Mouse (Mus musculus) spleen, adult 12 weeks (tissue): ENCODE data around the gene Slc16a13.

ENCODE experiments used
- DNase-seq: peaks from one replicate; pipeline ENCODE4 v3.0.0; 2022; ENCODE audit warnings: low spot score

Slc16a13 gene

DNA sequence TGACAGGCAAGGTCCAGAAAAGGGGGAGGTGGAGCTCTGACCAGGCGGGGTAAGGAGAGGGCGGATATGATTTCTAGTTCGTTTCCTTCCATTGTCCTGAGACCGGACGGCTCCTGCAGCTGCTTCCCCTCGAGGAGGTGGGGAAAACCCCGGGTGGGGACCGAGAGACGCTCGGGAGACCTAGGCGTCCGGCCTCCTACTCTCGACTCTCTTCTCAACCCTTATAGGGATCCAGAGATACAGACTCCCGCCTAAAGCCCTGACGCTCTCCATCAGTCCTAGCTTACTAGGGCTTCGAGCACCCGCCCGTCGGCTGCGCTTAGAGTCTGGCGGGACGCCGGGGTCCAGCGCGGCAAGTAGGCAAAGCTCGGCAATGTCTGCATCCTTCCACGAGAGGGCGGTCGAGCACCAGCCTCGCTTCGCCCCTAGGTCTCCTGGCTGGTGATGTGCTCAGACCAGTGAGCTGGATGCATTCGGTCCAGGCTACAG lies 9.4 kb upstream of the Slc16a13 start:
- DNase-seq: peak; percentile 79

DNA sequence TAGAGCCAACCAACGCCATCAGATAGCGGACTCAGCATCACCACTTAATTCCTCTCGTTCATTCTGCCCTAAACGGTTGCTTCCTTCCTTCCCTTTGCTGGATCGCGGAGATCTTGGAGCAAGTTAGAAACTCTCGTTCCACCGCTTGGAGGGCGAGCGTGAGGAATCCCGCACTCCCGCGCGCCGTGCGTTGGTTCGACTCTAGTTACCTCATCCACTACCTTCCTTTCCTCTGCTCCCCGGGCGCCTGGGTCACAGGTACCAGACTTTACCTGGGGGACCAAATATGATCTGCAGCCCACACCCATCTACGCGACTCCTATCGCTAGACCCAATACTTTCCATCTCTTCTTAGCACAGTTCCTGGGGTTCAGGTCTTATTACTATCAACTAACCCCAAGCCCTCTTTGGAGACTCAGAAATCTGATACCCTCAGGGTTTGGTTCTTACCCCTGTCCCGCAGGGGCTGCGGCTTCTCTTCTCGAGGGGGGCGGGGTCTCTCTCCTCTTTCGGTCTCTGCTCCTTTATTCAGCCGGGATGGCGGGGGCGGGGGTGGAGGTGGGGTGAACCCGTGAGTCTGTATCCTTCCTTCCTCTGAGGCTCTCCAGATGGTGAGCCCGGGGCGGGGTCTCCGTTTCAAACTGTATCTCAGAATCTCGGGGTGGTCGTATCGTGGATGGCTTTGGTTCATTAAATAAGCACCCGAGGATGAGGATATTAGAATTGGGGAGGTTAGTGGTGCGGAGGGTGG lies 8.6 kb upstream of the Slc16a13 start, which contains the start of gene Bcl6b:
TSS of gene Bcl6b (minus strand) at position 539 of the 751 bp plus-strand sequence.
- DNase-seq: no peak

DNA sequence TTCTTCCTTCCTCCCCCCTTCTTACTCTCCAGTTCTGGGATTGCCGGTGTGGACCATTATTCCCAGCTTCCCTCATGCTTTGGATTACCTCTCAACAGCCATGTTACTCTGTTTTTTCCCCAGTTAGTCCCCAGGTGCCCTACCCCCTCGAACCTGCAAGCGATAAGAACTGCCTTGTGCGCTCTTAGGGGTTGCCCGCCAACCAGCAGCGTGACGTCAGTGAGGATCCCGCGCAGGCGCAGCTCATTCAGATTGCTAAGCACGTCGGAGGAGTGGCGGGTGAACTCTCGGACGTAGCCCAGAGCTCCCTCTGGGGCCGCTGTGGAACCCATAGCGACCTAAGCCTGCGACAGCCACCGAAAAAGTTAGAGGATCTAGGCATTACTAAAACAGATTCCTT lies 8.0 kb upstream of the Slc16a13 start:
- peak; percentile 76 for DNase-seq

DNA sequence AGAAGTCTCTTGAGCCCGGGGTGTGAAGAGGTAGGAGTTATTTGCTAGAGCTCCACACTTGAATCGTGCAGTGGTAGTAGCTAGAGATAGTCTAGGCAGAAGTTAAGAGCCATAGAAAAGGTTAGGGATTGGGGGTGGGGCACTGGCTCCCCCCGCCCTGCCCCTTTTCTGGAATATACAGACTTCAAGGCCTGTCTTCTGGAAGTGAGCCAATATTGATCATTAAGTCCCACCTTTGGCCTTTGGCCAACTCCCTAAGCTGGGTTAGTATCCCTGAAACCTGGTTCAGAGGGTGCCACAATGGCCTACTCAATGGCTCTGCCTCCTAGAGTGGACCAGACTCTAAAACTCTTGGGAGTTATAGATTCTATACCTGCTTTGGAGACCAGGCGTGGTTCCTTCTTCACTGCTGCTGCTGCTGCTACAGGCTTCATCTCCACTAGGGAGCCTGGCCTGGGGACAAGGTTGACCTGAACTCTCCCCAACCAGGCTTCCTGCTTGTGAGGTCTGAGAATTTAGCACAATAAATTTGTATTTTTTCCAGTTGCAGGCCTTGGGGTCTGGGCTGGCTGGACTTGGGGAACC lies 6.9 kb upstream of the Slc16a13 start:
- no peak for DNase-seq

DNA sequence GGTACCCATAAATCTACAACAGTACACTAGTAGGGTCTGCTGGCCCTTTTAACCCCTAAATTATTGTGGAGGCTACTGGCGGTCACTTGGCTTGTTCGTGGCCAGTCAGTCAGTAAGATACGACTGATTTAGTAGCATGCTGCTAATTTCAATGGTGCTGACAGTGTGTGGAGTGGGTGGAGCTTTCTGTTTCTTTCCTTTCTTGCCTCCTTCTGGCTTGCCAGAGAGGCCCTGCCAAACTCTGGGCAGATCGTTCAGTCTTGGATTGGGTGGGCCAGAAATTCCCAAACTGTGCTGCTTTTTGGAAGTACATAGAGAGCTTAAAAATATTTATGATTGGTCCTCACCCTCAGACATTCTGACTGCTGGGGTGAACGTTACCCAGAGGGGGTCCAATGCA lies 6.3 kb upstream of the Slc16a13 start:
- no peak for DNase-seq

DNA sequence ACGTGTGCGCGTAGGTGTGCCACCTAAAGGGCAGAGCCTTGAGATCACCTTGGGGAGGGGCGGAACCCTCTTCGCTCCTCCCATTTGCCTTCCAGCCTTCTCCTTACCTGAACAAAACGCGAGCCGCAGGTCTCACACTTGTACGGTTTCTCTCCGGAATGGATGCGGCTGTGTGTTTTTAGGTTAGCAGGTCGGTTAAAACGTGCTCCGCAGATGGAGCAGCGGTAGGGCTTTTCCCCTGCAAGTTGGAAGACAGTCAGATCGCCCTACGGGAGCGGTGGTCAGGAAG lies 5.7 kb upstream of the Slc16a13 start:
- no peak for DNase-seq

DNA sequence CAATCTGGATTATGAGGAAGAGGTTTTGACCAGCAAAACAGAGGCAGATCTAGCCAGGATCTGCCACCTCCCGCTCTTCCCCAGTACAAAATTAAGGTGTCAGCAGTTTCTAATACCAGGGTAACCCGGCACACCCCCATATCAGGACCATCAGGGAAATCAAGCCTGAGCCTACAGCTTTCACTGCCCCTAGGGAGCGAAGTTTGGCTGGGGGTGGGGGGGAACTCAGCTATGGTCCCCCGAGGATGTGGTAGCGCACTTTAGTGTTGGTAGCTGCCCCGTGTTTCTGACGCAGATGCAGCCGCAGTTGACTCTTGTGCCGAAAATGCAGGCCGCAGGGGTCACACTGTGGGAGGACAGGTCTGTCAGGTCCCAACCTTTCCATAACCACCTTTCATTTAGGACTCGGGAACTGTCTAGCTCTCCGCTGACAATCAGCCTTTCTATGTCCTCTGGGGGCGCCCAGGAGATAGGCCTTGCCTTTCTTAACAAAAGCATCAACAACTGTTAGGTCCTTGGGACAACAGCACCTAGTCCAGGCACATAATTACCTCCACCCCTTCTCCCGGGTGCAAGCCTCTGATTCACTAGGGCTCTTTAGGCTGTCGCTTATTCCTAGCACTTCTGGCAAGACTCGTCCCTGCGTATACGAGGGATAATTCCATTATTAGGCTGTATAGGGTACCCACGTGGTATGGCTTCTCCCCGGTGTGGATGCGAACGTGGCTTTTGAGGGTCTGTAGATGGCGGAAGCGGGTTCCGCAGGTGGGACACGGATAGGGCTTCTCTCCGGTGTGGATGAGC lies 5.1 kb upstream of the Slc16a13 start:
- DNase-seq: no peak

DNA sequence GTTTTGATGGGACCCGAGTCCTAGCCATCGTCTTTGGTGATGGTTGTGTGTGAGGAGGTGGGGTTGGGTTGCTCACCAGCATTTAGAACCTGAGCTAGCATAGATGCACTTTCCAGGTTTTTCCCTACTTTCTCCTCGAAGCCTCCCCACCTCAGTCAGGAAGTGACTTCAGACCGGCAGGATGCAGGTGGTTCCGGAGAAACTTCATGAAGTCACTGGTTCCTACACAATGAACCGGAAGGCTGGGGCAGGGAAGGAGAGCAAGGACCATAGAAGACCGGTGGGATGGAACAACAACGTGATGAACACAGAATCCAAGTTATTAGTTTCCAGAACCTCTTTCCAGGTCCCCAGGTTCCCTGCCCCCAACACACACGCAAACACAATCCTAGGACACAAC lies 2.9 kb upstream of the Slc16a13 start:
- DNase-seq: no peak

DNA sequence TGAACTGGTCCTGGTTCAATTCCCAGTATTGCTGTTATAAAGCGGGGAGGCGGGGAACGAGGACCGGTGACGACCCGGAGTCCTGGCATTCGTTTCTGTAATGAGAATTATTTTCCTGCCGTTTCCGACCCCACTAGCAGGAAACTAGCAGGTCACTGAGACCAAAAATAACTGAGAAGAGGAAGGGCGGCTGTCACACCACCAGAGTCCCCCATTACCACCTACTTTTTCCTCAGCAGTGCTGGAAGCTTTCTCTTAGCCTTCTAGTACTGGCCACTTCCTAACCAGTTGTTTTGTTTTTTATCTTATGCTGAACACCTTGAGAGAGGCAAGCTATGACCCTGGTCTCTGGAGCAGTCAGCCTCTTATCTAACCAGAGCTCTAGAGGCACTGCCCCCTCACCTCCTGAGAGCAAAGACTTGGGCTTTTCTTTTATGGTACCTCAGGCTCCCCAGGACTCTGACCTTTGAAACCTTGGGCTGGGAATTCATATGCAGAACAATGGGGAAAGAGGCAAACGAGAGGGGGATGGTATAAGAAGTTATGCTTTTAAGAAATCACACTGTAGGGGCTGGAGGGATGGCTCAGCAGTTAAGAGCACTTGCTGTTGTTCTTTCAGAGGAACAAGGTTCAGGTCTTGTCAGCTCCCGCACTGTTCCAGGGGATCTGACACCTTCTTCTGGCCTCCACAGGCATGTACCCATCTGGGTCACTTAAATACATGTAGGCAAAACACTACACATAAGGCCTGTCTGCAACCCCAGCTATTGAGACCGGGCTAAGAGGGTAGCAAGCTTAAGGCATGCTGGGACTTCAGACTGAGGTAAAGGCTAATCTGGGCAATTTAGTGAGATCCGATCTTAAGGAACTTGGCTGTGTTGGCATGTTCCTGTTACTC lies 988 bp upstream of the Slc16a13 start:
- peak; percentile 38 for DNase-seq

DNA sequence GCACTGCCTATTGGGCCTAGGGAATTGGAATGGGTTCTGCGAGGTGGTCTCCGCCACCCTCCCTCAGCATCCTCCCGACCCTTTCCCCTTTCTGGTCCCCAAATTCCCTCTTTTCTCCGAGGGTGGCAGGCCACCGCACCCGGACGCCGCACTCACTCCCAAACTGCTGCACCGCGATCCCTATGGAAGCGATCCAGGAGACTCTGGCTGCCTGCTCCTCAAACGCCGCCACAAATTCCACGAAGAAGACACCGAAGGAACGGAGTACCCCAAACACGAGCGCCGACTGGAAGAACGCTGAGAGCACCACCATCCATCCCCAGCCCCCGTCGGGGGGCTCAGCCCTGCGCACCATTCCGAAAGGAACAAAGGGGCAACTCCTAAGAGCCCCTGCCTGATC lies 541 bp downstream of the Slc16a13 start:
- no peak for DNase-seq

DNA sequence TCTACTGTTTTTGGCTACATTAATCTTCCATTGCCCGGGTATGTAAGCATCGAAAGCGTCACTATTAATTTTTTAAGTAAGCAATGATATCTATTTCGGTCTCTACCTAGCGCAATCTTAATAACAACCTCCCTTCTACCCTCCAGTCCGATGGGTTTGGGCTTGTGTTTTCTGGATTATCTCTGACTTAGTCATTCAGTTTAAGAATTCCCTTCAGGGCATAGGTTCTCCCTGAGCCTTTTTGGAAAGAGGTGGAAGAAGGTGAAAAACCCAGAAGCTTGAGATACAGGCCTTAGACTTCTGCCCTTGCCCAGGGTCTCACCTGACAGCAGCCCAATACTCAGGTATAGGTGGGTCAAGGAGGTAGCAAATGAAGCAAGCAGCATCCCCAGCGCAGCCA lies 991 bp downstream of the Slc16a13 start:
- DNase-seq: no peak

DNA sequence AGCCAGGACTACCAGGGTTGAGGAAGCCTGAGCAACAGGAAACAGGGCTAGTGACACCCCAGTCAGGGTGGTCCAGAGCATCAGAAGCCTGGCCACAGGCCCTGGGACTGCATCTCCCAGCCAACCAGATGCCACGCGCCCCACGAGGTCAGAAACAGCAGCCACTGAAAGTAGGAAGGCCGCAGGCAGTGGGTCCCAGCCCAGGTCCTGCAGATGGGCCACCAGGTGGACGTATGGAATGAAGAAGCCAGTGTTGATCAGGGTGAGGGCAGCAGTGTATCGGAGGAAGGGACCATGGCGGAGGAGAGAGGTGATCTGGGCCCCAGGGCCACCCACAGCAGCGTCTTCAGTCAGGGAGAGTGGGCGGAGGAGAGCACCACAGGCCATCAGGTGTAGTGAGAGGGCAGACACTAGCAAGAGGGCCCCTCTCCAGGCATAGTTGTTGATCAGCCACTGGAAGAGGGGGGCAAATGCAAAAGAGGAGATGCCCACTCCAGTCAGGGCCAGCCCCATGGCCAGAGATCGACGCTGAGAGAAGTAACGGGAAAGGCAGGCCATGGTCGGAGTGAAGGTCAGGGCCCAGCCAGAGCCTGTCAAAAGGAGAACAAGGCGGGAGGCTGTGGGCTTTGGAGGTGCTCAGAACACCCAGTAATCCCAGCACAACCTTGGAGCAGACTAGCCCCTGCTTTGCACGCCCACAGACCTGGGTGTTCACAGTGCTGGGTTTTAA lies 2.0 kb downstream of the Slc16a13 start:
- no peak for DNase-seq

DNA sequence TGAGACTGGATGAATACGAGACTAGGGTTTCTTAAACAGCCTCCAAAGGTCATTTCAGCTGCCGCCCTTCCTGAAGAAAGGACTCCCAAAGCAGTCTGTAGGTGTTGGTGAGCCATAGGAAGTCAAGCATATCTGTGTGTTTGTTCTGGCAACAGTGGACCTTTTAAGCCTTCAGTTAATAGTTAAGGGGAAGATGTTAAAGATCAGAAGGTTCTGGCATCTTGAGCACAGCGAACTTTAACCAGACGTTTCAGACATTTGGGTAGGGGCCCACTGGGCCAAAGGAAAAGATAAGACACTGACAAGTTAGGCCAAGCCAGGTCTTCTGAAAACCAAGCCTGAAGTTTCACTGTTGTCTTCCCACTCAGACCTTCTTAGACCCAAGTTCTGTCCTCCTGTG lies 2.8 kb downstream of the Slc16a13 start:
- DNase-seq: no peak

DNA sequence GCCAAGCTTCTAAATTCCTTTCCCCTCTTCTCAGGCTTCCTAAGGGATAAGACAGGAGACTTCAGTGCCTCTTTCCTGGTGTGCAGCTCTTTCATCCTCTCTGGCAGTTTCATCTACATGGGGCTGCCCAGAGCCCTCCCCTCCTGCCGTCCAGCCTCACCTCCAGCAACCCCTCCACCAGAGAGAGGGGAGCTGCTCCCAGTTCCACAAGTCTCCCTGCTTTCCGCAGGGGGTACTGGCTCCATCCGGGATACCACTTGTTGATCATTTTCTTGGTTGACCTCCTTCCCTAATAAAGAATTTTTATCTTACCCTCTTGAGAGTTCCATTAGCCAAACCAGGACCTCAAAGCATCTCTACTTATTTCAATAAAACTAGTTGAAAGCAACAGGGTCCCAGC lies 4.8 kb downstream of the Slc16a13 start:
- DNase-seq: no peak

DNA sequence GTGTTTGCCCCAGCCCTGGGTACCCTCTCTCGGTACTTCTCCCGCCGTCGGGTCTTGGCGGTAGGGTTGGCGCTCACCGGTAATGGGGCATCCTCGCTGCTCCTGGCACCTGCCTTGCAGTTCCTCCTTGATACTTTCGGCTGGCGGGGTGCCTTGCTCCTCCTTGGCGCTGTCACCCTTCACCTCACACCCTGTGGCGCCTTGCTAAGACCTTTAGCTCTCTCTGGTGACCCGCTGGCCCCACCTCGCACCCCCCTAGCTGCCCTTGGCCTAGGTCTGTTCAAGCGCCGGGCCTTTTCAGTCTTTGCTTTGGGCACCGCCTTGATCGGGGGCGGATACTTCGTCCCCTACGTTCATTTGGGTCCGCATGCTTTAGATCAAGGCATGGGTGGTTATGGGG lies 5.6 kb downstream of the Slc16a13 start:
- no peak for DNase-seq

DNA sequence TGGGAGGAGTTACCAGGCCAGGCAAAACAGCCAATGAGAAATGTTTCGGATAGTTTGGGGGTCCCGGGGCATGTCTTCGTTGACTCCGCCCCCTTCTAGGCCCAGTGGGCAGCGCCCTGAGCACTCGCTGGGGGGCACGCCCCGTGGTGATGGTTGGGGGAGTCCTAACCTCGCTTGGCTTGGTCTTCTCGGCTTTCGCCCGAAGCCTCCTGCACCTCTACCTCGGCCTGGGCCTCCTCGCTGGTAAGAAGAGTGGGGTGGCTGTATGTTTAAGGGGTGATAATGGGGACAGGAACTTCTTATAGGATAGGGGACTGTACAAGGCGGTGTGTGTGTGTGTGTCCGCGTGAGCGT lies 6.0 kb downstream of the Slc16a13 start:
- no peak for DNase-seq

DNA sequence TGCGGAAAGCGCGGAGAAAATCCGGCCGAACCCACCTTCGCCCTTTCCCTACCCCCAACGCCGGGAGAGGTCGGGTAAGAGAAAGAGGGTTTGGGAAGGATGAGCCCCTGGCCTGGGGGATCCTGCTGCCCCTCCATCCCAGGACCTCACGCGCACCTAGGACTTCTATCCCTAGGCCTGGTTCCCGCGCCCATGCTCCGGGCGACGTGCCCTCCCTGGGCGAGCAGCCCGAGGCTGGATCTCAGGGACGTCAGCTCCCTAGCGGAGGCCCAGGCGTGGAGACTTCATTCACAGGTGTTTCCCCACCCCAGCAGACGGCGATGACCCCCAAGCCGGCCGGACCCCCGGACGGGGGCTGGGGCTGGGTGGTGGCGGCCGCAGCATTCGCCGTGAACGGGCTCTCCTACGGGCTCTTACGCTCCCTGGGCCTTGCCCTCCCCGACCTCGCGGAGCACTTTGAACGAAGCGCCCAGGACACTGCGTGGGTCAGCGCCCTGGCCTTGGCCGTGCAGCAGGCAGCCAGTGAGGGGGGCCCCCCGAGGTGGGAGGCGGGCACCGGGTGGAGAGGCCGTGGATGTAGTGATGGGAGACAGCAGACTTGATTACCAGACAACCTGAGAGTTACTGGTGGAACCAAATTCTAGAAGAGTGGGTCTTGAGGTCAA lies 6.5 kb downstream of the Slc16a13 start:
- DNase-seq: no peak

DNA sequence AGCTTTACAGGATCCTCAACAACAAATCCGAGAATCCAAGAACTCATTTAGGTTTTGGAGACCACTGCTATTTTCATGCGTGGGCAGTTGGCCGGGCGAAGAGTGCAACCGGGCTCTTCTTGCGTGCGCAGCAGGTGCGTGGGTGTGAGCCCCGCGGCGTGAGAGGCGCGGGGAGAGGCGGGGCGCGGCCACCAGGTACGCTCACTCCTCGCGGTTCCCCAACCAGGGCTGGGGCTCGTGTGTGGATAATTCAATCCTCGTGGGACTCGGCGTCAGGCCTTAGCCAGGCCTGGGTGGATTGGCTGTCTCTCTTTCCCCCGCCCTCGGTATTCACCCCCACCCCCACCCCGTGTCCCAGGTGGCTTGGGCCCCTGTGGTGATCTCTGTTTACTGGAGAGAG lies 7.1 kb downstream of the Slc16a13 start:
- DNase-seq: no peak

DNA sequence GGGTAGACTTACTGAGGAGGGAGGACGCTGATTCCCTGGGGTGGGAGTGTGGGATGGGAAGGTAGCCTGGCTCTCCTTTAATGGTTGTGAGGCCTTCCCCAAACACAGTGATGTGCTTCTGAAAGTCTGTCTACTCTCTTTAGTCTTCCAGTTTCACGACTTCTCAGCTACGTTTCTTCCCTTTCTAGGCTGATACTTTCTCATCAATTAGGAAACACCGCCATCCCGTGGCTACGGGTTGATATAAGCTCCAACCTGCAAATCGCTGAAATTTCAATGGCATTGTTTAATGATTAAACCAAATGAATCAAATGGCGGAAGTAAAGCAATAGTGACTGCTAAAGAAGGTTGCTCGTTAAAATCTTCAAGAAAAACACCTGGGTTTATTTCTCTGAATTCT lies 8.0 kb downstream of the Slc16a13 start:
- no peak for DNase-seq

DNA sequence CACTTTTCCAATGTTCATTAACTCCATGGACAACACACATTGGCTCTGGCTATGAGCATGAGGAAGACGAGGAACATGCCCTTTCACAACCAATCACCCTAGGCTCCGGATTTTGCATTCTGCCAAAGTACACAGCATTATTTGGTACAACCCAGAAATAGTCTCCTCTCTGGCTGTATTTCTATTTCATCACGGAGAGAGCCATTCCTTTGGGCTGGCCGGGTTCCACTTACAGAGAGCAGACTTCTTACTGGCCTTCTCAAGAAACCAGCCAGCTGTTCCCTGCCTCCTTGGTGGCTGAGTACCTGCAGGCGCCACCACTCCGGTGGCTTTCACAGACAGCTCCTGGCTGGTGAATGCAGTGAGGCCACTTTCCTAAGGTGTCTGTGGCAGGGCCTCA lies 8.4 kb downstream of the Slc16a13 start, which contains the start of gene Slc16a11:
TSS of gene Slc16a11 (plus strand) at position 330 of the 400 bp plus-strand sequence.
- DNase-seq: no peak

DNA sequence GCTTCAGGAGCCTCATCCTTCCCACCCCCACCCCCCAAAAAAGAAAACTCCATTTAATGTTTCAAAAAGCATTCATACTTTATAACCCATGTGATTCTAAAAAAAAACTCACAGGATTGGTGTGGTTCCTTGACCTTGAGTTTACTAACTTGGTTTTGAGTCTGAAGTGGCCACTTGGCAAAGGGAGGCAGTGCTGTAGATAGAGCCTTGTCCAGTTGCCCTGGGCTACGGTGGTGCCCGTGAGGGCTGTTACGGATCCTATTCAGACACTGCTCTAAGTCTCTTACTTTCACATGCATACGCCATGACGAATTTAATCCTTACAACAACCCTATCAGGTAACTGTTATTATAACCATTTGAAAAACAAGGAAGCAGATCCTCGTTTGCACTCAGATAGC lies 8.9 kb downstream of the Slc16a13 start:
- no peak for DNase-seq
